Mouse (Mus musculus): ENCODE results near the gene Rab5if. TPM values are rescaled to one million over a fixed set of nuclear protein-coding genes. Genes with fewer than 3 reads are reported as not detected.
"Not testable (repeated sequence)": the region's sequence is repeated elsewhere in the genome, so short reads cannot be mapped to it uniquely, and the experiment has no call there.

The Rab5if gene
- polyA plus RNA-seq, 1 experiment from 2014 or later, result 163 TPM

- no peaks in the 10 kb centered on the region for H3K27me3 ChIP-seq (replicated peaks)
- no peak for ATAC-seq (ENCODE audit: extremely low read depth, insufficient number of reproducible peaks, low FRiP score, low TSS enrichment)
- H3K9ac ChIP-seq, result no peak overlapping the region
- peaks cover 24% of the 10 kb centered on the region for H3K4me1 ChIP-seq
- H3K27ac ChIP-seq (replicated peaks), result no peak overlapping the region
- H3K9me3 ChIP-seq, result no peaks in the 10 kb centered on the region
- H3K4me3 ChIP-seq, result no peak overlapping the region
- no peak overlapping the region for H3K4me2 ChIP-seq
- WGBS, result 81% methylated on average over 8 of the region's 8 CpGs
- H3K36me3 ChIP-seq, result peaks cover 65% of the 10 kb centered on the region
These were observed 11.3 kb downstream of the Rab5if start for GRCm38 (mm10) chr2:156874047-156874759.

DNA sequence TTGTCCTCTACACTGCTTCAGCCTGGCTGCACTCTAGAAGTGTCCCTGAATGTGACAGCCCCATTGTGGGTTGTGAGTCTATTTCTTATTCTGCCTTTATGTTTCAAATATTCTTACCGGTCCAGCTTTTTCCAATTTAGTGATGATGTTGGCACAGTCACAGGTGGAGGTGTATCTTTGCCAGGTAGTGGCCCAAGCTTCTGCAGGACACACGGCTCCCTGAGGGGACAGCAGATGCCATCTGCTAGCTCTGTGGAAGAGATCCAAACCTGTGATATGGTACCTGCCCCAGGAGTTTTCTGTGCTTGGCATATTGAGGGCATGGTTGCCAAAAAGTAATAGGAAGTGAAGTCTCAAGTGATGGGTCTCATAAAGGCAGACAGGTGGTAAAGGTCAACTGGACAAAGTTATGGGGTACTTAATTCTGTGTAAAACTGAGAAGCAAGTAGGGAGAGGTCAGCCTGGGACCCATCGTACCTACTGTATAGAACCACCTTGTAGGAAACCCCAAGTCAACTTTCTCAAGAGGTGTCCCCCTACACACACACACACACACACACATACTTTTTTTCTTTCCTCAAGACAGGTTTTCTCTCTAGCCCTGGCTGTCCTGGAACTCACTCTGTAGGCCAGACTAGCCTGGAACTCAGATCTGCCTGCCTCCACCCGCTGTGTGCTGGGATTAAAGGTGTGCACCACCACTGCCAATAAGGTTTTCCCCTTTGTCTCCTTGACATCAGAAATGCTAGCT lies 12.0 kb downstream of the Rab5if start:
- Histone ChIP-seq H3K4me1 (peaks cover 17% of the 10 kb centered on the region), H3K36me3 (peaks cover 58% of the 10 kb centered on the region), H3K4me3 (no peak overlapping the region), H3K4me2 (no peak overlapping the region), H3K27ac (replicated peaks) (no peak overlapping the region), H3K27me3 (replicated peaks) (no peaks in the 10 kb centered on the region), H3K9me3 (no peaks in the 10 kb centered on the region), H3K9ac (no peak overlapping the region)
- 92% methylated on average over 4 of the region's 4 CpGs for WGBS
- no peak for ATAC-seq (ENCODE audit: extremely low read depth, insufficient number of reproducible peaks, low FRiP score, low TSS enrichment)

GRCm38 (mm10) chr2:156877726-156878125 lies 14.8 kb downstream of the Rab5if start:
- no peaks in the 10 kb centered on the region for H3K9me3 ChIP-seq
- no peak overlapping the region for H3K9ac ChIP-seq
- H3K4me1 ChIP-seq, result peaks cover 7% of the 10 kb centered on the region; the same call in 1 of the 2 replicates
- H3K4me3 ChIP-seq, result no peak overlapping the region
- H3K4me2 ChIP-seq, result no peak overlapping the region
- ATAC-seq (ENCODE audit: extremely low read depth, insufficient number of reproducible peaks, low FRiP score, low TSS enrichment), result no peak
- peaks cover 30% of the 10 kb centered on the region for H3K36me3 ChIP-seq
- H3K27me3 ChIP-seq (replicated peaks), result no peaks in the 10 kb centered on the region
- 44% methylated on average over 9 of the region's 9 CpGs for WGBS
- no peak overlapping the region for H3K27ac ChIP-seq (replicated peaks)

DNA sequence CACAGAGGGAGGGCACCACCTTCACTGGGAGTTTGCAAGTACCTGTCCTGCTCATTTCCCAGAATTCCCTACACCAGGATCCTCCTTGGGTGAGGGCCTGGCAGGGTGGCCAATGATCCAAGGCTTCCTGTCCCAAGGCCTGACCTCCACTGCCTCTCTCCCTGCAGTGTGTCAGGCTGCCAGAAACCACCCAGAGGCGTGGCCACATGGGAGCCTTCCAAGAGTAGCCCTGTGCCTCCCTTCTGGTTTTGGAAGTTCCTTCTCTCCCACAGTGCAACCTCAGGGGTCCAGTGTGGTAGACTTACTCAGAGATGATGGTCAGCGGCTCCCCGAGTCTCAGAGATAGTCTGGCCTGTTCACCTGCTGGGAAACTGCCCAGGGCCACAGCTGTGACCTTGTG lies 16.6 kb downstream of the Rab5if start:
- 78% methylated on average over 3 of the region's 3 CpGs for whole genome bisulfite sequencing
- H3K36me3 ChIP-seq, result peaks cover 11% of the 10 kb centered on the region
- H3K9me3 ChIP-seq, result no peaks in the 10 kb centered on the region
- peaks cover 9% of the 10 kb centered on the region for H3K4me1 ChIP-seq
- H3K4me2 ChIP-seq, result no peak overlapping the region
- no peak for ATAC-seq (ENCODE audit: extremely low read depth, insufficient number of reproducible peaks, low FRiP score, low TSS enrichment)
- no peak overlapping the region for H3K9ac ChIP-seq
- H3K27ac ChIP-seq (replicated peaks), result no peak overlapping the region
- H3K4me3 ChIP-seq, result no peak overlapping the region
- no peaks in the 10 kb centered on the region for H3K27me3 ChIP-seq (replicated peaks)

DNA sequence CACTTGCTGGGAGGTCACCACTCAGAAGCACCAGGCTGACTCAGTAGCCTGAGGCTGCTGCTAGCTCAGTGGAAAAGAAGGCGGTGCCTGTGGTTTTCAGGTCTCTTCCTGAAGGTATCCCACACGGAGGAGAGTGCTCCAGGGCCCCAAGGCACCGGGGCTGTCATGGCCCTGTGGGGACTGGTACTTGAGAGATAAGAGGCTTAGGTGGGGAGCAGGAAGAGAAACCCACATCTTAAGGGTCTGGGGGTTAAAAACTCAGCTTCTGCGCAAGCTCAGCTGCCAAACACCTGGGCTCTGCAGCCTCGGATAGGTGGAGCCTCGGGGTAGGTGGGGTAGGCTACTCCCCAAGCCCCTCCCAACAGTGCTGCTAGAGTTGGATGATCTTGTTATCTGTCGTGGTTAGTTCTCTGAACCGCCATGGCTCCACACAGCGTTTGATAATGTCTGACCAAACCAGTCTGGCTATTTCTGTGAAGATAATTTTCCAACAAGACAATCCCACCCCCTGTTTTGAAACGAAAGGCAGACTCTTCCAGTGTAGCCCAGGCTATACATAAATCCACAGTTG lies 19.6 kb downstream of the Rab5if start:
- Histone ChIP-seq H3K27ac (replicated peaks) (no peak overlapping the region), H3K4me3 (no peak overlapping the region), H3K9ac (no peak overlapping the region), H3K9me3 (no peaks in the 10 kb centered on the region), H3K27me3 (replicated peaks) (no peaks in the 10 kb centered on the region), H3K4me2 (peak overlapping the region; percentile 24), H3K4me1 (peaks cover 12% of the 10 kb centered on the region), H3K36me3 (no peaks in the 10 kb centered on the region)
- no peak for ATAC-seq (ENCODE audit: extremely low read depth, insufficient number of reproducible peaks, low FRiP score, low TSS enrichment)
- WGBS, result 24% methylated on average over 10 of the region's 10 CpGs

DNA sequence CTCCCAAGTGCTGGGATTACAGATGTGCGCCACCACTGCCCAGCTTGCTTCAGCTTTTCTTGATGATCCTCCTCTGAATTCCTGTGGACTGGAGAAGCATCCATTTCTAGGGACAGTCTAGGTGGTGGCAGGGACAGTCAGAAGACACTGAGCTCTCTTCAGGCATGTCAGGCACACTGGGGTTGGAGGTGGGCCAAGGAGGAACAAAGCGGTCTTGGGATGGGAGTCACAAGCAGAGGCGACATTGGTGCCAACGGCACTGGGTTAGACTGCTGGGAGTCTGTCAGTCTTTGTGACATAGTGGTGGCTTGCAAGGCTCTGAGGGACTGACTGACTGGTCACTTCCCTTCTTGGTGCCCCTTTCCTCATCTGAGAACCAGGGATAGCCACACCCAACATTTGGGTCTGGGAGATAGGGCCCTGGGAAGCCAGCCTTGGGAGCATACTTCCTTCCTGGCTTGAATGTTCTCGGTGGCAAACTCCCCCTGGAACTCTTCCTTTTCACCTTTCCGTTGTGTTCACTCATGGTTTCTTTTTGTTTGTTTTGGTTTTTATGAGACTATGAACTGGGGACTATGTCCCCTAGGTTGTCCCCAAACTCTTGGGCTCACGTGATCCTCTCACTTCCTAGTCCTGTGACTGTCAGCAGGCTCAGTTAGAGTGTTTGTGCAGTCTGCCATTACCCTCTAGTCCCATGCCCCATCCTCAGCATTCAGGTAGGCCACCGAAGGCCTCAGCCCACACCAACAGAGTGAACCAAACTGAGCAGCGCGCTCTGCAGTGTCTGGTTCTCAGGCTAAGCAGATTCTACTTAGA lies 21.7 kb downstream of the Rab5if start:
- Histone ChIP-seq H3K4me2 (no peak overlapping the region), H3K9ac (no peak overlapping the region), H3K9me3 (no peaks in the 10 kb centered on the region)

GRCm38 (mm10) chr2:156885666-156886065 lies 22.7 kb downstream of the Rab5if start:
- H3K9me3 ChIP-seq; H3K27me3 ChIP-seq (replicated peaks); H3K27ac ChIP-seq (replicated peaks); H3K36me3 ChIP-seq; H3K9ac ChIP-seq; H3K4me1 ChIP-seq; H3K4me2 ChIP-seq; ATAC-seq (ENCODE audit: extremely low read depth, insufficient number of reproducible peaks, low FRiP score, low TSS enrichment); H3K4me3 ChIP-seq: not testable (repeated sequence)
- WGBS, result 72% methylated on average over 2 of the region's 2 CpGs

More for the DNA sequence above, 21.7 kb downstream of the Rab5if start:
- Histone ChIP-seq H3K4me1 (peaks cover 5% of the 10 kb centered on the region; the same call in 1 of the 2 replicates), H3K27ac (replicated peaks) (no peak overlapping the region), H3K27me3 (replicated peaks) (no peaks in the 10 kb centered on the region), H3K4me3 (no peak overlapping the region), H3K36me3 (no peaks in the 10 kb centered on the region)
- 71% methylated on average over 10 of the region's 10 CpGs for WGBS
- no peak for ATAC-seq (ENCODE audit: extremely low read depth, insufficient number of reproducible peaks, low FRiP score, low TSS enrichment)

DNA sequence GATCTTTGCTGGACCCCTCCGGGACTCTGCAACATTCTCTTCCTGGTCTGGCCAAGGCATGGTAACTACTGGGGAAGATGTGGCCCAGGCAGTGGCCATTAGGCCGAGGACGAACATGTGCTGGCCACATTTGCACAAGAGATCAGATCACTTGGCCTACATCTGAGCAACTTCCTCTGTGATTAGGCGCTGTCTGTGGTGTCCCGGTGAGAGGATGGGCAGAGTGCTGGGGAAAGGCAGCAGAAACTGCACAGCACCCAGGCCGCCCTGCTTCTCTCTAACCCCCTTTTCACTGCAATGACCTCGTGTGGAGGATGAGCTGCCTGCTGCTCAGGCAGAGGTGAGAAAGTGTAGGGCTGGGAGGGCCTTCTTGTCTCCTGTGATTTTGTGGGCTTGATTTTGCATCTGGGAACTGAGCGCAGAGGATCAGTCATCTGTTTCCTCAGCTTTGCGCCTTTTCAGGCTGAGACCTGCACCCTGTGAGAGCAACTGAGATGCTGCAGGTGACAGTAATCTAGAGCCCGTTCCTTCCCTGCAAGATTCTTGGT lies 23.2 kb downstream of the Rab5if start:
- no peaks in the 10 kb centered on the region for H3K36me3 ChIP-seq
- H3K27me3 ChIP-seq (replicated peaks), result no peaks in the 10 kb centered on the region
- H3K4me2 ChIP-seq, result no peak overlapping the region
- 71% methylated on average over 10 of the region's 10 CpGs for WGBS
- H3K9me3 ChIP-seq, result no peaks in the 10 kb centered on the region
- no peak overlapping the region for H3K9ac ChIP-seq
- H3K4me1 ChIP-seq, result peaks cover 5% of the 10 kb centered on the region; the same call in 1 of the 2 replicates
- no peak for ATAC-seq (ENCODE audit: extremely low read depth, insufficient number of reproducible peaks, low FRiP score, low TSS enrichment)
- no peak overlapping the region for H3K4me3 ChIP-seq
- H3K27ac ChIP-seq (replicated peaks), result no peak overlapping the region

GRCm38 (mm10) chr2:156887017-156887416 lies 24.1 kb downstream of the Rab5if start, which contains the start of gene Sla2:
Sla2 (minus strand) TSS chr2:156887192.
- Histone ChIP-seq H3K27ac (replicated peaks) (no peak within 1 kb of the TSS), H3K27me3 (replicated peaks) (no peaks in the 10 kb centered on the region), H3K9me3 (no peaks in the 10 kb centered on the region), H3K4me1 (peaks cover 5% of the 10 kb centered on the region; the same call in 1 of the 2 replicates), H3K9ac (no peak within 1 kb of the TSS), H3K4me2 (no peak within 1 kb of the TSS), H3K4me3 (no peak within 1 kb of the TSS), H3K36me3 (no peaks in the 10 kb centered on the region)
- 54% methylated on average over 6 of the region's 6 CpGs for WGBS
- ATAC-seq (ENCODE audit: extremely low read depth, insufficient number of reproducible peaks, low FRiP score, low TSS enrichment), result no peak

DNA sequence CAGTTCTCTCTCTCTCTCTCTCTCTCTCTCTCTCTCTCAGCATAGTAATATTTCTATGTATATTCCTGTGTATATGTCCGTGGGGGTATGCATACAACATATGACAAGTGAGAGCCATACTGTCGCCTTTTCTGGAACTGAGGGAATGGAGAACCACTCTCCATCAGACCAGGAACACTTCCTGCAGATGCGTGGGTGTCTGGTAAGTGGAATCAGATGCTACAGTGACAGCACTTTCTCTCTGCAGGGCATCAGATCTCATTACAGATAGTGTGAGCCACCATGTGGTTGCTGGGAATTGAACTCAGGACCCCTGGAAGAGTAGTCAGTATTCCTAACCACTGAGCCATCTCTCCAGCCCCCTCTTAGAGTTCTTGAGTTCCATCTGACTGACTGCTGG lies 25.6 kb downstream of the Rab5if start:
- Histone ChIP-seq H3K4me3 (no peak overlapping the region), H3K9ac (no peak overlapping the region), H3K36me3 (no peaks in the 10 kb centered on the region), H3K27me3 (replicated peaks) (no peaks in the 10 kb centered on the region), H3K9me3 (no peaks in the 10 kb centered on the region), H3K4me2 (no peak overlapping the region), H3K27ac (replicated peaks) (no peak overlapping the region), H3K4me1 (peaks cover 5% of the 10 kb centered on the region; the same call in 1 of the 2 replicates)
- ATAC-seq (ENCODE audit: extremely low read depth, insufficient number of reproducible peaks, low FRiP score, low TSS enrichment), result no peak
- WGBS, result 65% methylated on average over 3 of the region's 3 CpGs

GRCm38 (mm10) chr2:156892240-156892639 lies 29.3 kb downstream of the Rab5if start:
- Histone ChIP-seq H3K4me3 (no peak overlapping the region), H3K4me2 (no peak overlapping the region), H3K27ac (replicated peaks) (no peak overlapping the region), H3K4me1 (no peaks in the 10 kb centered on the region), H3K9me3 (no peaks in the 10 kb centered on the region), H3K36me3 (no peaks in the 10 kb centered on the region), H3K9ac (no peak overlapping the region), H3K27me3 (replicated peaks) (no peaks in the 10 kb centered on the region)
- ATAC-seq (ENCODE audit: extremely low read depth, insufficient number of reproducible peaks, low FRiP score, low TSS enrichment), result no peak
- 58% methylated on average over 3 of the region's 3 CpGs for WGBS

All from heart, embryonic 13.5 days (tissue).